Mouse (Mus musculus) cerebellum, postnatal 36 days (tissue): ENCODE measurements around the gene Tmem198.
A peak's percentile ranks its signal among the peaks of the same experiment; 100 is the strongest.

Experiments
- DNase-seq, 2 experiments: peaks; one replicate each; pipeline ENCODE4 v3.0.0; 2021 to 2022; ENCODE audit warnings: mixed read lengths in 2 of 2

Tmem198 gene

DNA sequence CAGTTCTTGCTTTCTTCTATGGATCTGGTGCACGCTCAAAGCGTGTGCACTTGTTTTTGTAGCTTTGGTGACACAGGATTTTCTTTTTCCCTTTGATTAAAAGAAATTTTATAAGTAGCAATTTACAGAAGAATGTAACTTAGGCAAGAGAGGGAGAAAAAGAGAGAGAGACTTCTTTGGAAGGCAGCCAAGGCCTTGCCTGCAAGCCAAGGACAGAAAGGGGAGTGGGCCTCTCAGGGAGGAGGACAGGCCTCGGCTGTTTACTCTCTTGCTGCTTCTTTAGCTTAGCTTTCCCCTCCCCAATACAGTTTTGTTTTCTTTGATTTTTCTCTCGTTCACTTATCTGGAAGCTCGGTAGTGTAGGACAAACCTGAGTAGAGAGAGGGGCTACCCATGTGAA, 40.2 kb downstream of the Tmem198 start:
- no peak for DNase-seq

DNA sequence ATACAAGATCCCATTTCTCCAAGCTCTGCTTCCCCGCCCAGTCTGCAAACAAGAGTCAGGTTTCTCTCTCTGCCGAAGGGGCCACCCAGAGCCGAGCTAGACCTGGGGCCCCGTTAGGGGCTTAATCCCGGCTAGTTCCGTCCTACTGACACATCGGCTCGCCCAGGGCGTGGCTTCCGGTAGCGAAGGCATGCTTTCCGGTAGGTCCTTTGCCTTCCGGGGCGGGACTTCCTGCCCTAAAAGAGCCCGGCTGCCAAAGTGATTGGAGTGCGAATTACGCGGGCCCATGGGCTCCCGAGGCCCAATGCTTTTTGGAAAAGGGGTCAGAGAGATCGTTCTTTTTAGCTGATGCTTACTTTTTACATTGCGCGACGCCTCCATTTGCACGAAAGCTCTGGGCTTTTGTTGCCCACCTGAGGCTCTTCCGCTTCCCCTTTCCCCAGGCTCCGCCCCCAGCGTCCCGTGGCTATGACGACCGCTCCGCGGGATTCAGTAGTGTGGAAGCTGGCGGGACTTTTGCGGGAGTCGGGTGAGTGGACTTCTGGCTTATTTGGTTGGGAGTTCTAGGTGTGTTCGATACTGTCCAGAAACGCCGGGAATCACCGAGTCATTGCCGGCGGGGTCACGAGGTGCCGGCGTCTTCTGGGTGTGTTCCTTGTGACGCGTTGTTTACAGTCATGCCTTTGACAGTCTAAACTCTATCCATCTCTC, 42.1 kb downstream of the Tmem198 start, which contains the start of gene Stk11ip:
Gene Stk11ip, plus strand, starts transcription at position 209 of the 711 bp plus-strand sequence.
- peak; percentile 90 to 93 for DNase-seq

DNA sequence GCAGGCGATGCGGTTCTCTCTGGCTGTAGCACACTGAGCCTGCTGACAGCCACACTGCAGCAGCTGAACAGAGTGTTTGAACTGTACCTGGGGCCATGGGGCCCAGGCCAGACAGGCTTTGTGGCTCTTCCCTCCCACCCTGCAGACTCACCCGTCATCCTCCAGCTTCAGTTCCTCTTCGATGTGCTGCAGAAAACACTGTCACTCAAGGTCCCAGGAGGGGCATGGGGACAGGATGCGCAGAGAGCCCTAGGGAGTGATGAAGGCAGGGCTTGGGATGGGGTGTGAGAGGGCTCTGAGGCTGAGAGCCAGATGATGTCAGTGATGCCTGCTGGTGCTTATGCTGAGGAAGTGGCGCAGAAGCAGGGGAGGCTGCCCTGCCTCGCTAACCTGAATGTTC, 45.3 kb downstream of the Tmem198 start:
- DNase-seq = no peak

DNA sequence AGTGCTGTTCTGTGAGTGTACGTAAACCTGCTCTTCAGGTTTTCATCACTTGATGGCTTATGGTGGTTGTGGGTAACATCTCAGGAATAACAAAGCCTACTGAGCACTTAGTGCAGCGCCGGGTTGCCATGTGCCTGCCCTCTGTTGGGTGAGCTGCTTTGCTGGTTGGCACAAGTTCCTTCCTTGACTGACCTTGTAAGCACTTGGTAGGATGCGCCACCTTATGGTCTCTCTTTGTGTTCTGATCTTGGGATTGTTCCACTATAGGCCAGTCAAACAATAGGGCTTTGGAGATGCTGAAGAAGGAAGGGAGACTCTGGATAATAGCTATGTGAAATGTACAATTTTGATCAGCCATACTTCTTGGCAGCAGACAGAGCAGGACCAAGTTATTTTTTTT, 51.2 kb downstream of the Tmem198 start:
- no peak for DNase-seq

DNA sequence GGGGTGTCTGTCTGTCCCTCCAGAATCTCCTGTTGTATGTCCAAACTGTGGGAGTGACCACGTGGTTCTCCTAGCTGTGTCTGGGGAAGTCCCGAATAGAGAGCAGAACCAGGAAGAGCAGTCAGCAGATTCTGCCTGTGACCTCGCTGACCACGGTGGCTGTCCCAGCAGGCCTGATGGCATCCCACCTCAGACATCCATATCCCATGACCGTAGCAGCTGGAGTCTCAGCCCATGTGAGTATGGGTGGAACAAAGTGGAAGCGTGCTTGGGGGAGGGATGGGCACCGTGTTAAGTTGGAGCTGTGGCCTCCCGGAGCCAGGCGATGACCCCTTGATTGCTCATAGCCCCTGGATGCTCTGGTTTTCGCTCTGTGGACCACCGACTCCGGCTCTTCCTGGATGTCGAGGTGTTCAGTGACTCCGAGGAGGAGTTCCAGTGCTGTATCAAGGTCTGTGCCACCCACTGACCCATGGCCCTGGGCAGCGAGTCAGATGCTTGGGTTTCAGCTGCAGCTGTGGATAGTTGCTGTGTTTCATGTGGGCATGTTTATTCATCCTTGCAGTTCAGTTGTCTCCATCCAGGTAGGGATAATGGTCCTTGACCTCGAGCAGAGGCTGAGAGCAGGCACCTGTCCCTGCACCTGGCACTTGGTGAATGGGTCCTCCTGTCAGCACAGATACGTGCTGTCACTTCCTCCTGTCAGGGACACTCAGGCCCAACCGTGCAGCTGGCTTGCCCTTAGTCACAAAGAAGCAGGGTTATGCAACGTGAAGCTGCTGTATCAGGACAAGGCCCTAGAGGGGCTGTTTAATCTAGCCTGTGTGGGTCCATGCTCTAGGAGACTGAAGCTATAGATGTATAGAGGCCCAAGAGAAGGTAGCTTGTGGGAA, 53.2 kb downstream of the Tmem198 start:
- no peak for DNase-seq

DNA sequence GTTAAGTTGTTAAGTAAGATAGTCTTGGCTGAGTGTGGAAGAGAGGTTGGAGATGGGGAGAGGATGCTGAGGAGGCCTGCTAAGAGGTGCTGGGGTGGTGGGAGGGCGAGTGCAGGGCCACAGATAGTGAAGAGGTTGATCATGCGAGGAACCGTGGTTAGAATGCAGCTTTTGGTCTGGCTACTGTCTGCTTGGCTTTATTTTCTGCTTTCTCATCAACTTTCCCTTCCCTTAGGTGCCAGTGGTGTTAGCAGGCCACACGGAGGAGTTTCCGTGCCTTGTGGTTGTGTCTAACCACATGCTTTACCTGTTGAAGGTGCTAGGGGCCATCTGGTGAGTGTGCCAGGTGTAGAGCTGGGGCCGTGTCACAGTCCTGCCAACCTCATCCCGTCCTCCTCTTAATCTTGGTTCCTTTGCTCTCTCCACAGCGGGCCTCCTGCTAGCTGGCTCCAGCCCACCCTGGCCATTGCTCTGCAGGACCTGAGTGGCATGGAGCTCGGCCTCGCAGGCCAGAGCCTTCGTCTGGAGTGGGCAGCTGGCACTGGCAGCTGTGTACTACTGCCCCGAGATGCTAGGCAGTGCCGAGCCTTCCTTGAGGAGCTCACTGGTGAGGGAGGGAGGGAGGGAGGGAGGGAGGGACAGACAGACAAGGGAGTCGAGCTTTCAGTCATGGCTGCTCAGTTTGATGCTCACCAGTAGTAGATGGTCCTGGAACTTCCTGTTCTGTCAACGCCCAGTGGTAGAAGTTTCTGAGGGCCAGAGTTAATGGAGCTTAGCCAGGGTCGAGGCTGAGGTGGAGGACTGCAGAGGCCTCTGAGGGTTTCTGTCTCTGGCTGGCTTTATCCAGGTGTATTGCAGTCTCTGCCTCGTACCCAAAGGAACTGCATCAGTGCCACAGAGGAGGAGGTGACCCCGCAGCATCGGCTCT, 54.3 kb downstream of the Tmem198 start:
- DNase-seq = no peak
